Mouse (Mus musculus) CH12.LX (cell line): ENCODE measurements at regions not wholly inside any gene's neighbourhood (a gene's known extent, or its start where the extent isn't known, plus 50 kb on each side); places are given as distances from the start of the nearest gene placed in this dataset.

Experiments used
- DNase-seq: peaks from one replicate; pipeline ENCODE4 v3.0.0-alpha.2; 2013; ENCODE audit errors: extremely low read depth
- H3K27ac ChIP-seq: 2 replicates; pipeline ENCODE4 v1.5.1; 2012; ENCODE audit warnings: low read depth, mild to moderate bottlenecking, control low read depth, moderate library complexity; ENCODE audit not compliant: insufficient read depth
- H3K27me3 ChIP-seq: replicated peaks from 2 replicates; pipeline ENCODE3; 2012; ENCODE audit warnings: inconsistent platforms
- H3K36me3 ChIP-seq, 2 experiments: replicated peaks in 1 of 2; 2 replicates each; pipeline versions ENCODE3 to v1.6.1; 2012; ENCODE audit warnings: inconsistent platforms in 1 of 2, low read length in 1 of 2, mild to moderate bottlenecking in 1 of 2, mixed read lengths in 1 of 2, moderate library complexity in 1 of 2; ENCODE audit not compliant: control insufficient read depth in 1 of 2, insufficient read depth in 1 of 2
- H3K4me1 ChIP-seq, 2 experiments: 2 replicates each; pipeline ENCODE4 v1.6.1; 2012; ENCODE audit warnings: inconsistent platforms in 1 of 2, moderate library complexity in 1 of 2; ENCODE audit not compliant: insufficient read depth in 2 of 2, control insufficient read depth in 1 of 2
- H3K4me2 ChIP-seq: 2 replicates; pipeline ENCODE4 v1.6.1; 2012; ENCODE audit warnings: low read depth, mild to moderate bottlenecking, control low read depth; ENCODE audit not compliant: poor library complexity, insufficient read depth, severe bottlenecking
- H3K4me3 ChIP-seq, 3 experiments: fragments of 150-350 bp in 1 of 3; sonication (generic) in 1 of 3; replicated peaks in 1 of 3; 2 replicates each; pipeline versions ENCODE3 to v1.5.1; 2011 to 2012; ENCODE audit warnings: low read depth in 2 of 3, low read length in 2 of 3, mild to moderate bottlenecking in 2 of 3, moderate library complexity in 2 of 3, control low read depth in 1 of 3, improper control_type of control experiment in 1 of 3, inconsistent platforms in 1 of 3, mixed read lengths in 1 of 3; ENCODE audit not compliant: poor library complexity in 1 of 3
- H3K79me2 ChIP-seq: replicated peaks from 2 replicates; pipeline ENCODE4 v1.6.1; 2012; ENCODE audit warnings: mild to moderate bottlenecking, moderate library complexity; ENCODE audit not compliant: control insufficient read depth, poor library complexity, insufficient read depth, severe bottlenecking; ENCODE audit errors: extremely low read depth
- H3K9ac ChIP-seq: 2 replicates; pipeline ENCODE4 v1.6.1; 2012; ENCODE audit warnings: low read depth, mild to moderate bottlenecking, control low read depth, moderate library complexity; ENCODE audit not compliant: insufficient read depth
- H3K9me3 ChIP-seq: replicated peaks from 2 replicates; pipeline ENCODE3; 2012; ENCODE audit warnings: low read length, inconsistent platforms, mixed read lengths
- BHLHE40 ChIP-seq: IDR thresholded peaks from 2 replicates; pipeline ENCODE4 v1.6.1; 2011; ENCODE audit warnings: mild to moderate bottlenecking, low read depth, low read length, improper control_type of control experiment
- CHD1 ChIP-seq: IDR thresholded peaks from 2 replicates; pipeline ENCODE4 v1.6.1; 2012; ENCODE audit warnings: low read depth, low read length, improper control_type of control experiment, inconsistent platforms
- EP300 ChIP-seq: IDR thresholded peaks from 2 replicates; pipeline ENCODE4 v1.6.1; 2011; ENCODE audit warnings: low read length, improper control_type of control experiment
- HCFC1 ChIP-seq: IDR thresholded peaks from 2 replicates; pipeline ENCODE4 v1.6.1; 2012; ENCODE audit warnings: low read depth, mild to moderate bottlenecking, inconsistent platforms, low read length, improper control_type of control experiment
- IRF4 ChIP-seq: IDR thresholded peaks from 2 replicates; pipeline ENCODE4 v1.6.1; 2014; ENCODE audit warnings: low read depth, mild to moderate bottlenecking, inconsistent platforms, low read length, improper control_type of control experiment
- KAT2A ChIP-seq: IDR thresholded peaks from 2 replicates; pipeline ENCODE4 v1.6.1; 2012; ENCODE audit warnings: low read length, improper control_type of control experiment, inconsistent platforms; ENCODE audit not compliant: insufficient replicate concordance
- MAFK ChIP-seq: IDR thresholded peaks from 2 replicates; pipeline ENCODE4 v1.6.1; 2011; ENCODE audit warnings: low read length, improper control_type of control experiment; ENCODE audit not compliant: insufficient replicate concordance
- MXI1 ChIP-seq: IDR thresholded peaks from 2 replicates; pipeline ENCODE4 v1.6.1; 2011; ENCODE audit warnings: mild to moderate bottlenecking, low read depth, low read length, improper control_type of control experiment
- MYC ChIP-seq: IDR thresholded peaks from 2 replicates; pipeline ENCODE4 v1.6.1; 2011; ENCODE audit warnings: low read depth, mild to moderate bottlenecking, improper control_type of control experiment, low read length
- NELFE ChIP-seq: IDR thresholded peaks from 2 replicates; pipeline ENCODE4 v1.6.1; 2011; ENCODE audit warnings: low read depth, low read length, improper control_type of control experiment
- PAX5 ChIP-seq: IDR thresholded peaks from 2 replicates; pipeline ENCODE4 v1.6.1; 2012; ENCODE audit warnings: low read length, inconsistent platforms, mixed read lengths
- POLR2A ChIP-seq: IDR thresholded peaks from 2 replicates; pipeline ENCODE4 v1.6.1; 2011; ENCODE audit warnings: low read depth, mild to moderate bottlenecking, improper control_type of control experiment, low read length
- POLR2AphosphoS2 ChIP-seq: IDR thresholded peaks from 2 replicates; pipeline ENCODE4 v1.6.1; 2011; ENCODE audit warnings: low read depth, low read length, improper control_type of control experiment
- RAD21 ChIP-seq: IDR thresholded peaks from 2 replicates; pipeline ENCODE4 v1.6.1; 2011; ENCODE audit warnings: low read depth, mild to moderate bottlenecking, low read length, improper control_type of control experiment, moderate library complexity
- SIN3A ChIP-seq: IDR thresholded peaks from 2 replicates; pipeline ENCODE4 v1.6.1; 2012; ENCODE audit warnings: low read length, improper control_type of control experiment, inconsistent platforms
- USF1 ChIP-seq: IDR thresholded peaks from 2 replicates; pipeline ENCODE4 v1.6.1; 2014; ENCODE audit warnings: low read depth, mild to moderate bottlenecking, inconsistent platforms, low read length, improper control_type of control experiment
- ZNF384 ChIP-seq: IDR thresholded peaks from 2 replicates; pipeline ENCODE4 v1.6.1; 2012; ENCODE audit warnings: low read depth, low read length, improper control_type of control experiment, inconsistent platforms
- dilution Hi-C: fragments of 300-500 bp; cut with MboI; formaldehyde crosslinking; loops from 2 replicates; pipeline ENCODE4 v1.14.3; 2020; ENCODE audit warnings: low sequenced_read_pairs; ENCODE audit not compliant: extremely low pct_unique_long_range_greater_than_20kb, extremely low pct_ligation_motif_present
- in situ Hi-C: fragments of 300-500 bp; cut with MboI; formaldehyde crosslinking; loops from 3 replicates; pipeline ENCODE4 v1.14.3; 2019; ENCODE audit warnings: low sequenced_read_pairs, low pct_ligation_motif_present, low pct_unique_long_range_greater_than_20kb, mixed read lengths

DNA sequence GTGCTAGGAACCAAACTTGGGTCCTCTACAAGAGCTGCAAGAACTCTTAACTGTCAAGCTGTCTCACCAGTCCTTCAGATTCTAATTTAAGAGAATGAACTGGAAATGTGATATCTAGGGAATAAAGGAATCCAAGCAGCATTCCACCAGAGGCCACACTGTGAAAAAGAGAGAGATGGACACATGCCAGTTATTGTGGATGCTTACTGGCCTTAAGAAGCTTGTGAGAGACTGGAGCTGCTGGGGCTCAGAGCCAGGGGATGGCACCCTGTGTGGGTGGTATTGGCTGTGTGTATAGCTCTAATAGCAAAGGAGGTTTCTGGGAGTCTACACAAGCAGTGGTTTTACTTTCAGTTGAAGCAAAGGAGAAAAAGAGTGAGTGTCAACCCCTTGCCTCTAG is 80.1 kb upstream of the Lipc start:
- H3K36me3 ChIP-seq = no peaks in the 10 kb centered on the region
- no peak for TF ChIP-seq HCFC1
- TF ChIP-seq POLR2AphosphoS2 = no peak
- no peak for TF ChIP-seq ZNF384
- TF ChIP-seq USF1 = no peak
- no peak for TF ChIP-seq MYC
- TF ChIP-seq CHD1 = no peak
- H3K79me2 ChIP-seq = no peaks in the 10 kb centered on the region
- H3K9me3 ChIP-seq = peaks cover 13% of the 10 kb centered on the region
- no peak overlapping the region for H3K4me2 ChIP-seq
- no peak for DNase-seq
- no peak overlapping the region for H3K9ac ChIP-seq
- peaks cover 2 to 36% of the 10 kb centered on the region in 2 experiments; a peak in 3 of 4 replicates for H3K4me1 ChIP-seq
- H3K27ac ChIP-seq = no peak overlapping the region
- no peak overlapping the region for H3K4me3 ChIP-seq
- dilution Hi-C loops (no loop called here), in situ Hi-C loops (no loop called here)
- no peaks in the 10 kb centered on the region for H3K27me3 ChIP-seq

DNA sequence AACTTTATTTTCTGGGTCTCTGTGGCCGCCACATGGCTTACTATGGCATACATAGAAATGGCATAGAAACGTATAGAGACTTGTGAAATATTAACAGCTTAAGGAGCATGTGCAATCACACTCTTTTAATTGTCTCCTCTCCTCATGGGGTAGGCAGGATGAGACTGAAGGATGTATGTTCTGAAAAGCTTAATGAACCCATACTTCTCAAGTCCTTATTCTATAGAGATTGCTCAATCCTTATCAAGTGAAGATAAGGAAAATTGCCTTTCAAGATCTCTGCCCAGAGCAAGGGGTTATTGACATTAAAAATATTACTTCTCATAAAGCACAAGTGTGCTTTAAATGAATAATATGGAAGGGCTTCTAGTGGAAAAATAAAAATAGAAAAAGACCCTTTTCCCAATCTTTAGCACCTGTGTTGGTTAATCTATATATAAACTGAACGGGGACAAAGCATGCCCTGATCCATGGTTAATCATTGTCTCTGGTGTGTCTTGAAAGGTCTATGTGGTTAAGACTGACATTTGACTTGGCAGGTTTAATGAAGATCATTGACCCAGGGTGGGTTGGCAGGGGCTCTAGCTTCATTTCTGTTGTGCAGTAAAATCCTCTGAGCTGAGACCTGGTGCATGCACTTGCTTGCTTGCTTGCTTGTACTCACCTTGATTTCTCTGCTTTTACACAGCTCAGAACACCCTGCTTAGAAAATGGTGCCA is 78.3 kb upstream of the Lipc start:
- DNase-seq = no peak
- dilution Hi-C loops (no loop called here), in situ Hi-C loops (no loop called here)
- Histone ChIP-seq H3K4me1 (peaks cover 2 to 35% of the 10 kb centered on the region in 2 experiments; a peak in 3 of 4 replicates), H3K4me2 (no peak overlapping the region), H3K27me3 (no peaks in the 10 kb centered on the region), H3K79me2 (no peaks in the 10 kb centered on the region), H3K4me3 (no peak overlapping the region), H3K9me3 (peaks cover 13% of the 10 kb centered on the region), H3K9ac (no peak overlapping the region), H3K36me3 (no peaks in the 10 kb centered on the region), H3K27ac (no peak overlapping the region)
- no peak for TF ChIP-seq POLR2A
- no peak for TF ChIP-seq MXI1
- no peak for TF ChIP-seq EP300
- TF ChIP-seq KAT2A = no peak
- TF ChIP-seq MAFK = no peak
- TF ChIP-seq NELFE = no peak
- no peak for TF ChIP-seq CHD1
- TF ChIP-seq PAX5 = no peak
- no peak for TF ChIP-seq IRF4
- no peak for TF ChIP-seq HCFC1
- no peak for TF ChIP-seq SIN3A
- TF ChIP-seq RAD21 = no peak
- no peak for TF ChIP-seq BHLHE40
